Mouse (Mus musculus) adipocyte (in vitro differentiated cells): ENCODE results near the gene Acta2.

Source experiments
- DNase-seq: peaks from one replicate; pipeline ENCODE4 v3.0.0-alpha.2; 2016; ENCODE audit warnings: low spot score

Acta2 gene

GRCm38 (mm10) chr19:34192008-34192963 is 63.1 kb downstream of the Acta2 start, which contains the start of gene Stambpl1:
Gene Stambpl1, plus strand, starts transcription at chr19:34192229.
- DNase-seq, result peak; percentile 75

DNA sequence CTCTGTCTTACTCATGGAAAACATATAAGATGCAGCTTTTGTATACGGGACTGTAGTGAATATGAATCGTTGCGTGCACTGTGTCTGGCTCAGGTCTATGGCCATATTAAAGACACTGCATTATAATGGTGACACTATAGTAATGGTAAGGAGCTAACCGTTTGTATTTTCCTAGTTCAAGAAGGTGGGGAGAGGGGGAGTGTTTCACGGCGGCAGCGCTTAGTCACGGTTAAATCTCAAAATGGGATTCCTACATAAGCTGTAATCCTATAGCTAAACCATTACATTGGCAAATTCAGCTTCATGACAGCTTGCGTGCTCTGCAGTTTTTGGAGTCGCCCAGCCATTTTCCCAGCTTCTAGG is 63.8 kb downstream of the Acta2 start:
- DNase-seq, result no peak
